Mouse (Mus musculus) mouse trophoblast stem cell (cell line): ENCODE measurements around the gene Ltbp4.

Experiments
- in situ Hi-C, 2 experiments: fragments of 300-500 bp; cut with MseI, MboI; formaldehyde crosslinking; loops; 2 replicates in 1 of 2; 3 replicates in 1 of 2; pipeline ENCODE4 v1.15.1; 2025

Ltbp4 gene

DNA sequence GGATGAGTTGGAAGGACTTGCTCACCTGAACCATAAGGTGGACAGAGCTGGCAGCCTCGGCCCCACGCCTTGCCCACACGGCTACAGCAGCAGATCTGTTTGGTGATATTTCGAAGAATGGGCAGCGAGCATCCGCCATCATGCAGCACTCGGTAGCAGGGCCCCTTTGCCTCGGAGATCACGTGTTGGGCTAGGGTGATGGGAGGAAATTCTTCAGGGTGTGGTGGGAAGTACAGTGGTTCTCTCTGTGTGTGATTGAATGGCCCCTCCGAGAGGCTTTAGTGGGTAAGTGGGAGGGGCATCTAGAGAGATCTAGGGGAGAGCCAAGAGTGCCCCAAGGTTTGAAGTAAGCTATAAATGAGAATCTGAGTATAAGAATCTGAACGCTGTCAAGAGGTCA lies 9.3 kb downstream of the Ltbp4 start:
- in situ Hi-C loops = no loop called here

DNA sequence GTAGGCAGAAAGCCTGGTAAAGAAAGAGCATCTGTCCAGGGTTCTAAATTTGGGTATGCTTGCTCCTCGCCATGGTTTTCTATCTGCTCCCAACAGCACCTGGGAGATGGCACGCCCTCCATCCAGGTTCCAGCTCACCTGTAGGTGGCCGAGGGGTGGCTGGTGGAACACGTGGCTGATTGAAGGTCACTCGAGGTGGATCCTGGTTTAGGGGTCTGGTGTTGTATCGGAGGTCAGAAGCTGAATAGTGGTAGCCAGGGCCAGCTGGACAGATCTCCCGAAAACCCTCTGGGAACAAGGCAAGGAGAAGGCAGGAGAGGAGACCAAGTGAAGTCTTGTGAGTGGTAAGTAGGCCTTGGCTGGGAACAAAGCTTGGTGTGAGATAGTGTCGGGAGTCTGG lies 10.0 kb downstream of the Ltbp4 start:
- in situ Hi-C loops = no loop called here

DNA sequence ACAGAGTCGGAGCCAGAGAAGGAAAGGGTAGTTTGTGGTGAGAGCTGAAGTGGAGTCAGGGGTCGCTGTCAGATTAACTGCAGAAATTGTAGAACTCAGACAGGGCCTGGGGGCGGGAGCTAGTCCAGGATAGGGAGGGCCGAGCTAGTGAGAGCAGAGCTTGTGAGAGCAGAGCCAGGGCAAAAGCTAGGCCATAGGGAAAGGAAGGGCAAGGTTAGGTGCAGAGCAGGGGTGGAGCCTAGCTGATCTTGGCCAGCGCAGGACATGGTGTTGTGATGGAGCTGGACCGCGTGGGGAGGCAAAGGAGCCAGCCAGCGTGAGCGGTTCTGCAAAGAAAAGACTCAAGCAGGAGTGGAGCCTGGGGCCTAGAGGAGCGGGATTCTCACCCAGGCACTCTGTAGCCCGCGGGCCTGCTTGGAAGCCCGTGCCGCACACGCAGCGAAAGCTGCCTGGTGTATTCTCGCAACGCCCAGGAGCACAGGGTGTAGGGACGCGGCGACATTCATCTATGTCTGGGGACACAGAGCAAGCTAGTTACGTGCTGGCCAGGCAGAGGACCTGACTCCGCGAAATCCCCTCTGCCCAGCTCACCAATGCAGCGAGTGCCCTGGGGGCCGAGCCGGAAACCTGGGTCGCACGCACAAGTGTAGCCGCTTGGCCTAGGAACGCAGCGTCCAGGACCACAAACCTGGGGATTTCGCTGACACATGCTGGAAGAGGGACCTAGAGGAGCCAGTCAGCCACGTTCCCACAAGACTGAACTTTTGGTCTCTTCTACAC lies 11.2 kb downstream of the Ltbp4 start:
- in situ Hi-C loops = no loop called here

DNA sequence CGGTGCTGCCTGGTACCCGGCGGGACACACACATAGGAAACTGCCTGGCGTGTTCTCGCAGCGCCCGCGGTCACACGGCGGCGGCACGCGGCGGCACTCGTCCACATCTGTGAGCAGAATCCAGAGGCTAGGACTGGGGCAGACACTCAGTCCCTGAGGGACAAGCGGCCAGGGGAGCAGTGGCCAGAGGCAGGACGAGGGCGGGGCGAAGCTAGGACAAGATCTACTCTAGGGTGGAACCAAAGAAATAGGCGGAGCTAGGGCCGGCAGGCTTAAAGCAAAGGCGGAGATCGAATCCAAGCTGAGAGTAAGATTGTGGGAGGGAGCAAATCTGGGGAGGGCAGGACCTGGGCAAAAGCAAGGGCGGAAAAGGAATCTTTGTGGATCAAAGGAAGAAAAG lies 11.8 kb downstream of the Ltbp4 start:
- in situ Hi-C loops = no loop called here

DNA sequence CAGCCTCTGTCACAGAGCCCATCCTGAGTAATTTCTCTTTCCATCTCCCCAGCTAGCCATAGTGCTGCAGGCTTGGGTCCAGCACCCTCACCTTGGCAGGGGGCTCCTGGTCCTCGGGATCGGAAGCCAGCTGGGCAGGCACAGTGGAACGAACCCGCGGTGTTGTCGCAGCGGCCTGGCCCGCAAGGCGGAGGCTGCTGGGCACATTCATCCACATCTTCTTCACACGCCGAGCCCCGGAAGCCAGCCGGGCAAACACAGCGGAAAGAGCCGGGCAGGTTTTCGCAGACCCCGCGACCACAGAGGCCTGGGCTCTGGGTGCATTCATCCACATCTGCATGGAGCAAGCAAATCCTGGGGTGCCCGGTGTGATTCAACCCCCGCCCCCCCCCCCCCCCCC lies 12.6 kb downstream of the Ltbp4 start:
- in situ Hi-C loops = no loop called here

DNA sequence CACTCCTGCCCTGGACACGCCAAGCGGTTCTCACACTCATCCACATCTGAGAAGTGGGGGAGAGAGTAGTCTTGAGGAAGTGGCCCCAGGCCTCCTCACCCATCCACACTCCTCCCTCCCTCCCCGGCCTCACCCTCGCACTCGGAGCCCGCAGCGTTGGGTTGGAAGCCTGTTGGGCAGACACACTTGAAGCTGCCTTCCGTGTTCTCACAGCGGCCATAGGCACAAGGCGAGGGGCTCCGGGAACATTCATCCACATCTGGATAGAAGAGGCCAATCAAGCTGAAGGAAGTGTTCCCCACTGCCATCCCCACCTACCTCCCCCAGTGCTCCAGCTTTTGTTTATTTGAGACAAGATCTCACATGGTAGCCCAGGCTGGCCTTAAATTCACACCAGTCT lies 13.3 kb downstream of the Ltbp4 start:
- in situ Hi-C loops = no loop called here

DNA sequence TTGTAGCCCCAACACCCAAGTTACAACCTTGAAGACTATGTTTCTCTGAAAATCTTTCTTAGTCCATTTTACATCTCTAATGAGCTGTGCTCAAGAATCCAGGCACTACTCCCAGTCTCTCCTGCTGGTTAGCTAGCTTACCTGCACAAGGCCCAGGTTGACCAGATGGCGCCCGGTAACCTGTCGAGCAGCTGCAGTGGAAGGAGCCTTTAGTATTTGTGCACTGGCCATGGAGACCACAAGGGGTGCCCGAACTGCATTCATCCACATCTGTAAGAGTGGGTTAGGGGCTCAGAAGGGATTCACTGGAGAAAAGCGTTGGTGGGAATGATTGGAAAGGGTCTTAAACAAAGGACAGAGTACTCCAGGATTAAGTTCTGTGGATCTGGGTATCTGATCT lies 14.5 kb downstream of the Ltbp4 start:
- in situ Hi-C loops = no loop called here

DNA sequence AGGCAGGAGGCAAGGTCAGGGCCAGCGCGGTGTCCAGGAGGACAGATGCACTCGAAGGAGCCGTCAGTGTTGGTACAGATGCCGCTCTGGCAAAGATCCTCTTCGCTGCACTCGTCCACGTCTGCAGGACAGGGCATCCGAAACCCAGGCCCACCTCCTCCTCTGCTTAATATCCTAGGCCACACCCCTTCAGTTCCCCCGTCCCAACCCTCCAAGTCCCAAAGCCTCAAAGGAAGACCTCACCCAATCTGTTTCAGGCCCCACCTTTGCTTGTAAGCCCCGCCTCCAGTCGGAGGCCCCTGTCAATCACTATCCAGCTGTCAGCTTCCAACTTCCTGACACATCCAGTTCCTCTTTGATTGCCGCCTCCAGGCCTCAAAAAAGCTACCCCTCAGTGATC lies 15.2 kb downstream of the Ltbp4 start:
- in situ Hi-C loops = no loop called here

DNA sequence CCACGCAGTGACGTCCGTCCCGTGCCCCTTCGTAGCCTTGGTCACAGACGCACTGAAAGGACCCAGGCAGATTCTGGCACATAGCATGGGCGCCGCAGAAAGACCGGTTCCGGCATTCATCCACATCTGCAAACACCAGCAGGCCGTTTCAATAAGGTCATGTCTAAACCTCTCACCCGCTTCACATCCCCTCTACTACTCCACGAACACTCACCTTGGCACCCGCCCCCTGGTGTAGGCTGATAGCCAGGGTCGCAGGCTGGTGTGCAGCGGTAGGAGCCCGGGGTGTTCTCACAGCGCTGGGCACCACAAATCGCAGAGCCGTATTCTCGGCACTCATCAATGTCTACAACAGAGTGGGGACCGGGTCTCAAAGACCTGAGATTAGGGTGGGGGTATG lies 18.1 kb downstream of the Ltbp4 start:
- in situ Hi-C loops = no loop called here

DNA sequence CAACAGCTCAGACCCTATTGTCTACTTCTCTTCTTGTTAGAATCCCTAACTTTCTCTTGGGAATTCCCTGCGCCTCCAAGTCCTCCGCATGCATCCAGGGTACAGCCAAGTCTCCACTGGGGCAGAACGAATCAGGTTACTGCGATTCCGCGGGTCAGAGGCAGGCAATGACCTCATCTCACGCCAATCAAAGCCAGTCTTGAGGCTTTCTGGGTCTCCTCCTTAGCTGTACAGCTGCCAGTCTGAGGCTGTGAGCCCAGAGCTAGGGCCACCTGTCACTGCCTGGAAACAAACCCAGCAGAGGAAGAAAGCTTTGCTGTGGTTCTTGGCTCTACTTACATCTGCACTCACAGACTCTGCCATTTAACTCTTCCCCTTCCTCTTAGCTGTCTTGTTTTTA lies 21.5 kb downstream of the Ltbp4 start:
- in situ Hi-C loops = no loop called here

DNA sequence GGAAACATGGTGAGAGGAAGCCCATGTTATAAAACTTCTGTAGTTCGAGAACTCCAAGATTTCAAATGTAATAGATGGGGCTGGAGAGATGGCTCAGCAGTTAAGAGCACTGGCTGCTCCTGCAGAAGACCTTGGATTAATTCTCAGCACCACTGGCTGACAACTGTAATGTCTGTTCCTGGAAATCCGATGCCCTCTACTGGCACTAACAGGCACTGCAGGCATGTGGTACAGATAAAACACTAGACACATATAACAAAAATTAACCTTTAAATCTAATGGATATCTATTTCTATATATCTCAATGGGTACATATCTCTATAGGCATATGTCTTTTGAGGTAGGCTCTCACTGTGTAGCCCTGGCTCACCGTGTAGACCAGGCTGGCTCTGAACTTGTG lies 23.1 kb downstream of the Ltbp4 start:
- in situ Hi-C loops = no loop called here

DNA sequence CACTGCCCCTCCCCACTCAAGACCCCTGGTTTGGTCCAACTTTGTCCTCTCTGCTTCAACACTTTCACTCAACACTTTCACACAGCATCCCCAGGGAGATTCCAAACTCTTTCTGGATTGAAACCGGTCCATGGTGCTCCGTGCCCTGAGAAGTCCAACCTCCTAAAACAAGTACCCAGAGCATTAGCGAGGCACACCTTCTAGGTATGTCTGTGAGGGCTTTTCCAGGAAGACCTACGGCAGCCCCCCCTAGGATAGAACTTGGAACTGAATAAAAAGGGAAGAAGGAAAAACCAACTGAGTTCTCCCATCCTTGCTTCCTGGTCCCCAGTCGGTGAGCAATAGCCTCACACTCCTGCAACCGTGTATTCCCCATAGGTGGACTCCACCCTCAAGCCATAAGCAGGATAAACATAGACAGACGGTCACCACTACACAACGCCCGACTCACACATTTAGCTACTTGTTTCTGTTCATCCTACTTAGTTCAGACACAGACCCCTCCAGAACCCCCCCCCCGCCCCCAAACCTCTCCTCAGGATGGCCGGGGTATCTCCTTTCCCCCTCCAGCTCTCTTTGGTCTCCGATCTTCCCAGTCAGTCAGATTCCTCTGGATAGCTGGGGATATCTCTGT lies 25.7 kb downstream of the Ltbp4 start:
- in situ Hi-C loops = no loop called here

DNA sequence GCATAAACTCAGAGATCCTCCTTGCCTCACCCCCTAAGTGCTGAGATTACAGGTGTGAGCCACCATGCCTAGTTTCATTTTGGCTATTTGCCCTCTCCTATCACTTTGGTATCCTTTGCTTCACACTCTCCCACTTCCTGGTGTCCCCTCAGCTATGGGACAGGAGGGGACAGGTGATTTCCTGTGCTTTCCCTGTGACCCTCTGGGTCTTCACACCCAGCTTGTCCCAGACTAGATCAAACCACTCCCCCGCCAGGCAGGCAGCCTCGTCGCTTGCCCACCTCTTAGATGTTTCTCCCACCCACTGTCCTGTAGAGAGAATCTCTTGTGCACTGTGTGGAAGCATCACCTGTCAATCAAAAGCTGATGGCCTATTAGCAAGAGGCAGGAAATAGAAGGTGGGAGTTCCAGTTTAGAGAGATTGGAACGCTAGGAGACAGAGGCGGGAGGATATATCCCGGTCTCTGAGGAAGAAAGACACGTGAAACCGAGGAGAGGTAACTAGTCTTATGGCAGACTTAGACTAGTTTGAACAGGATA lies 26.4 kb downstream of the Ltbp4 start:
- in situ Hi-C loops = no loop called here

DNA sequence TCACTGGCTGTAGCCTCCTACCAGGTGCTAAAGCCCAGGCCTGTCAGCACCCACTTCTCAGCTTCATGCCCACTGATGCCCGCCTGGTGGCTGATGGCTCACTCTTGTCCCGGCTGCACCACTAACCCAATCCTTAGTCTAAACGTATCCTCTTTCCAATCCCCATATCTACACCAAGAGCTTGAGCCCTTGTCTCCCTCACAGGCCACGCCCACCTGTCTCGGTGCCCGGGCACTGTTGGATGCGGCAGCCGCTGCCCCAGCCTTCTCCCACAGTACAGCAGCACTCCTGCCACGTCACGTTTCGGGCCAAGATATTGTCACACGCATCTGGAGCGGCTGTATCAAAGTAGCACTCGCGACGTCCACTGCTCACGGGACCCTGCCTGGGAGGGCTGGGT lies 27.2 kb downstream of the Ltbp4 start:
- in situ Hi-C loops = no loop called here

DNA sequence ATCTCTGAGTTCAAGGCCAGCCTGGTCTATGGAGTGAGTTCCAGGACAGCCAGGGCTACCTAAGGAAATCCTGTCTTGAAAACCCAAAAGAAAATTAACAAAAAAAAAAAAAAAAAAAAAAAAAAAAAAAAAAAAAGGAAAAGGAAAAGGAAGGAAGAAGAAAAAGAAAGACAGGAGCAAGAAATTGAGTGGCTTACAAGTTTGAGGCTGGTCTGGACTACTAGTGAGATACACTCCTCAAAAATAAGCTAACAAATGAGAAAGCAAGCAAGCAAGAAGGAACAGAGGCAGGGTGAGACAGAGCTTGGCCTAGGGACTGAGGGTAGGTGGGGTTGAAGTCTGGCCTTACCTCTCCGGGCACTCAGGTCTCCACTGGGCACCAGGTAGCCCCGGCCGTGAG lies 27.7 kb downstream of the Ltbp4 start:
- in situ Hi-C loops = no loop called here

DNA sequence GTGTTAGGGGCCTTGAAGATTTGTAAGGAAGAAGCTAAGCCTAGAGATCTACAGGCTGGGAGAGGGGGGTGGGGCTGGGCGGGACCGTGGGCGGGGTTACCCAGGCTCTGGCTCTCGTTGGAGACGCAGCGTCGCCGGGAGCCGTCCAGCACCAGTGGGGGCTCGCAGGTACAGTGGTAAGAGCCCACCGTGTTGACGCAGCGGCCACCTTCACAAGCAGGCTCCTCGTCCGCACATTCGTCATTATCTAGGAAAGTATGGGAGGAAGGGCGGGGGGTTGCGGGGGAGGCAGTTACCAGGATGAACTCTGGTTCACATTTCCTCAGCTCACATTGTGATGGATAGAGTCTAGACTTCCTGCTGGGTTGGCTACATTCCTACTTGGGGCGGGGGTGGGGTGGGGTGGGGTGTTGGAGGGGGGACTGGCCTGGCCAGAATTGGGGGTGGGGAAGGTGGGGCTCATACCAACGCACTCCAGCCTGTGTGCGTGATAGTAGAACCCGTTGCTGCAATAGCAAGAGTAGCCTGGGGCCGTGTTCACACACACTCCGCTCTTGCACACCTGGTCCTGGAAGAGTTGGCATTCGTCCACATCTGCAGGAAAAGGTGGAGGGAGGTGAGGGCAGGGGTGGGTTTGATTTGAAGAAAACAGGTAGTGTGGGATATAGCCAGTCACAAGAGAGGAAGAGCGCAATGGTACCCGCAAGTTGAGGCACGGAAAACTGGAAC lies 28.5 kb downstream of the Ltbp4 start:
- in situ Hi-C loops = no loop called here

DNA sequence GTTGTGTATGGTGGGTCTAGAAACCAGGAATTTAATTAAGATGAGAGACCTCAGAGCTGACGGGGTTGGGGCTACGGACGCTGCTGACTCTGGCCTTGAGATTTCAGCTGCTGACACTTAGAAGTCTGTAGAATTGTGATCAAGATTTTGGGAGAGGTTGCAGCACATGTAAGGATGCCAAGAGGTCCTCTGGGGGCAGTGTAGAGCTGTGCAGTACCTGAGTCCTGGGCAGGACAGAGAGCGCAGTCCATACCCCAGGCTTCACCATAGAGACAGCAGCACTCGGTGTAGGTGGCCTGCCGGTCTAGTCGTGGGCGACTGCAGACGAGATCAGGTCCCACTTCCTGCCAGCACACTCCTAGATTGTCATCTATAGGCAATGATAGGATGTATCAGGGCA lies 29.9 kb downstream of the Ltbp4 start:
- in situ Hi-C loops = no loop called here

DNA sequence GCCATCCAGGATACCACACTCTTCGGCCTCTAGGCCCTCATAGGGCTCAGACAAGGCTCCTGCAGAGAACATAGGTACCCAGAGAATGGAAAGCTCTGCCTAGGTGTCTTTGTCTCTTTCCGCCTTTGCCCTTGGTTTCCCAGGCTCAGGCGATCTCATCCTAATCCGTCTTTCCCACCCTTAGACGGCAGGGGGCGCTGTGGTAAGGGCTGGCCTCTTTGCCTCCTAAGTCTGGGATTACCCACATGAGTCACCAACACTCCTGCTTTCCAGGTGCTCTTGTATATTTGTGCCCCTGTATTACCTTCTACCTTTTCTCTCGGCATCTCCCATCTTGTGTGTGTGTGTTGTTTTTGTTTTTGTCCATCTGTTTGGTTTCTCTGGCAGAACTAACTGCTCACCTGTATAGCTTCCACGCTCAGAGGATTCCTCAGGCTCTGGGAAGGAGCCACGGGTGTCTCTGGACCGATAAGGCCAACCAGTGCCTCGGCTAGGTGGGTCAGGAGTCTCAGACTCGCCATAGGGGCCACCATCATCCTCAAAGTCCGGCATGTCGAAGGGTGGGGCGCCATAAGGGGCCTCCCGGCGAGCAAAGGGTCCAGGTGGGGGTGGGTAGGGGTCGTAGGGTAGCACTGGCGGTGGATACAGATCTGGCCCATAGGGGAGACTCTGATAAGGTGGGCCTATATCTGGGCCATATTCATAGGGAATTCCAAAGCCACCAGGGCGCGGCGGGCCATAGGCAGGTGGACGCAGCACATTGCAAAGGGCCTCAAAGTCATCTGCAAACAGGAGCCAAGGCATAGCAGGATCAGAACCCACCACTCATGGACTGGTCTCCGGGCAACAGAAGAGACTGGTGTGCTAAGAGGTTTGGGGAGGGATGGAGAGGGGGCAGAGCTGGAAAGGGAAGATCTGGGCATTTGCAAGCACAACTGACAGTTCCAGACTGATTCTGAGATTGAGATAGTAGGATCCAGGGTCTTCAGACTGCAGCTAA lies 31.0 kb downstream of the Ltbp4 start:
- in situ Hi-C loops = no loop called here

DNA sequence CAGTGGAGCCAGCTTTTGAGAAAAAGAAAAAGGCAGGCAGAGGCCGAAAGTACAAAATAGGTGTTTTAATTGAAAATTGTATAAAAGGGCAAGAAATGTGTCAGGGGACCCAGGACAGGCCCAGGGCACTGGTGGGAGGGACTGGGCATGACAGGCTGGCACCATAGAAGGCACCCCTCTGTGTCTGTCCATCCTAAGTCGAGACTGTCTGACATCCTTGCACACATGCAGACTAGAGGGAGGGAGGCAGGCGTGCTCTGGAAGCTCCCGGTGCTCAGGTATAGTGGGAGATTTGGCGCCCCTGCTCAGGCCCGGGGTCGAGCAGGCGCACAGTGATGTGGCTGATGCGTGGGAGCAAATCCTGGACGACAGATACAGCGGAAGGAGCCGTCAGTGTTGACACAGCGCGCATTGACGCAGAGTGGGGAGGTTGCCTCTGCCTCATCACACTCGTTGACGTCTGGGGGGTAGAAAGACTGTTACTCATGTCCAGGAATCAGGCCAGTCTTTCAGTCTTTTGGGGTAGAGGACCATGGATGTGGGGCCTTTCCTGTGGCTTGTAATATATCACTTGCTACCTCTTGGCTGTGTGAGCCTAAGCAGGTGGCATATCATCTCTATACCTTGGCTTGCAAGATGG lies 32.3 kb downstream of the Ltbp4 start:
- in situ Hi-C loops = no loop called here

DNA sequence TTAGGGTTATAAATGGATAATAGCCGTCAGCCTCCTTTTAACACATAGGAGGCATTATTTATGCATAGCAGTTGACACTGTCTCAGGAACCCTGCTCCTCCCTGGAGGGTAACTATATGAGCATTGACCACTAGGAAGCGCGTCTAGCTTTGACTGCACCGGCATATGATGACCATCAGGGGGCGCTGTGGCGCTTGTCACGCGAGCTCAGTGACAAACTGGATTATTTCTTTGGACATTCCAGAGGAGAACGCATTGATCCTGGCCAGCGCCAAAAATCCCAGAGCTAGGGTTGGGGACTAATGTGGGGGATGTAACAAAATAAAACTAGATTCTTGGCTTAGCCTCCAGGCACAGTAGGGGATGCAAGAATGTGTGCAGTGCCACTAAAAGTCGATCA lies 35.3 kb downstream of the Ltbp4 start:
- in situ Hi-C loops = loop anchor here in 1 of 2 experiments (5.0 kb wide), 1 partner anchor 85 kb away; no protein-coding TSS in a partner anchor

DNA sequence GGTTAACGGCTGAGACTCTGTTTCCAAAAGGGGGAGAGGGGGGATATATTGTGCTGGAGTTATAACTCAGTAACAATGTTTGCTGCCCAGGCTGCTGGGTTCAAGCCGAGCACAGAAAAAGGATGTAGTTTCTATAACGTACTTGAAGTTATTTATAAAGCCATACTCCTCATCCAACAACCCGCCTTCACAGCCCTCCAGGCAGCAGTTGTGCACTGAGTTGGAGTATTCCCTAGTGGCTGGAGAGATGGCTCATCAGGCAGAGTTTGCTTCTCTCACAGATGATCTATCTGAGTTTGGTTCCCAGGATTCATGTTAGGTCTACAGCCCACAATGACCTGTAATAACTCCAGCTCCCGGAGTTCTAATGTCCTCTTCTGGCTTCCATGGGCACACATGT lies 36.7 kb downstream of the Ltbp4 start:
- in situ Hi-C loops = loop anchor here in 1 of 2 experiments (5.0 kb wide), 1 partner anchor 86 kb away; no protein-coding TSS in a partner anchor
